Mouse (Mus musculus): Measurements from ENCODE around the gene Usp4.
A peak's percentile ranks its signal among the peaks of the same experiment; 100 is the strongest.

The Usp4 gene

GRCm38 (mm10) chr9:108341801-108342200 lies 5.9 kb upstream of the Usp4 start:
- DNase-seq (ENCODE audit: low read depth, low spot score) = peak; percentile 81

DNA sequence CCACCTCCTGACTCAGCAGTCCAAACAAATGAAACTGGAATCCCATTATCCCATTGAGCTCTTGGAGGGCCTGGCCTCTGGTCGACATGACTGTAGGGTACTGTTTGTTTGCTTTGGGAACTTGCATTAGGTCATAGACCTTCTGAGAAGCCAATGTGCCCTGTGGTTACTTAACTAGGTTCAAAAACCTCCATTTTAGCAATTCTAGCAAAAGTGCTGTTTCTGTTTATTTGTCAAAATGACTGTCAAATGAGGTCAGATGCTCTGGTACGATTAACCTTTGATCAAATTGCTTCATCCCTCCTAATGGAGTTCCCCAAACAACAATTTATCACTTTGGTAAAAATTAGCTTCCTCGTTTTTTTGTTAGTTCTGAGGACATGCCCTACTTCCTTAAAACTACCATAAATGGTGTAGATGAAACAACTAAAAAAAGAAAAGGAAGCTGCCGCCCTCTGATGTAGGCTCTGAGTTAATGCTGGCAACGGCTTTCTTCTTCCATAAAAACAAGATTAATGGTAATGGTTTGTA lies 5.3 kb upstream of the Usp4 start:
- DNase-seq (ENCODE audit: low read depth, low spot score) = peak; percentile 70

DNA sequence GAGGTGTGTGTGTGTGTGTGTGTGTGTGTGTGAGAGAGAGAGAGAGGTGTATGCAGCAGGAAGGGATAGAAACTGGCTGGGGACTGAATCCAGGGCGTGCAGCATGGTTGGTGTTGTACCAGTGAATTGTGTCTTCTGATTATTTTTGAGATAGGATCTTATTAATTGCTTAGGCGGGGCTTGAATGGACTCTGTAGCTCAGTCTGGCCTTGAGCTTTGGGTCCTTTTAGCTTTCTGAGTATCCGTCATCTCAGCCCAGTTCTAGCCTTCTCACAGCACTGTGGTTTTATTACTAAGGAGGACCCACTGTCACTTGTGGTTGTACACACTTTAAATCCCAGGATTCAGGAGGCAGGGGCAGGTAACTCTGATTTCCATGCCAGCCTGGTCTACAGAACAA lies 4.3 kb upstream of the Usp4 start:
- DNase-seq (ENCODE audit: low read depth, low spot score) = no peak

DNA sequence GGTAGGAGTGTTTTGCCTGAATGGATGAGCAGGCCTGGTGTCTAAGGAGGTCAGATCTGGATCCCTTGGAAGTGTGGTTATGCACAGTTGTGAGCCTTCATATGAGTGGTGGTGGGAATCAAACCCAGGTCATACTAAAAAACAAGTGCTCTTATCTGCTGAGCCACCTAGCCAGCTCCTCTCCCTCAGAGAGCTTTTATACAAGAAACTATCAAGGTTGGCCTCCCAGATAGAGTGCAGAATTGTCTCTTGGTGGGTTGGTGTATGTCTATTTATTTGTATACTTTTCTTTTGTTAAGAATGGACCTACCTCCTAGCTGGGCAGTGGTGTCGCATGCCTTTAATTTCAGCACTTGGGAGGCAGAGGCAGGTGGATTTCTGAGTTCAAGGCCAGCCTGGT lies 3.8 kb upstream of the Usp4 start:
- DNase-seq (ENCODE audit: low read depth, low spot score) = no peak

- DNase-seq (ENCODE audit: low read depth, low spot score) = no peak
Measured at GRCm38 (mm10) chr9:108344471-108344870, 3.2 kb upstream of the Usp4 start.

DNA sequence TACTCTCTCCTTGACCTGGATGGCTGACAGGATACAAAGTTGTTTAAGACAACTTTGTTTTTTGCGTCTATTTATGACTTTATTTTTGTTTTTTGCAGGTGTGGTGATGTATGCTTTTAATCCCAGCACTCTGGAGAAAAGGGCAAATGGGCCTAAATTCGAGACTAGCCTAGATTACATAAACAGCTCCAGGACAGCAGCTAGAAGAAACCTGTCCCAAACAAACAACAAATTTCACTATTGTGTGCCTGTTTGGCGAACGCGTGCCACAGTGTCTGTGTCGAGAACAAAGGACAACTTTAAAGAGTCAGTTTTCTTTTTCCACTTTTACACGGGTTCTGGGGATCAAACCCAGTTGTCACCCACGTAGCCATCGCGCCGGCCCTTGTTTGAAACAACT lies 629 bp upstream of the Usp4 start:
- no peak for DNase-seq (ENCODE audit: low read depth, low spot score)

GRCm38 (mm10) chr9:108348290-108348680 lies 632 bp downstream of the Usp4 start:
- DNase-seq (ENCODE audit: low read depth, low spot score) = no peak

GRCm38 (mm10) chr9:108349727-108350126 lies 2.1 kb downstream of the Usp4 start:
- no peak for DNase-seq (ENCODE audit: low read depth, low spot score)

GRCm38 (mm10) chr9:108378234-108378633 lies 30.6 kb downstream of the Usp4 start:
- DNase-seq (ENCODE audit: low read depth, low spot score) = no peak

GRCm38 (mm10) chr9:108378736-108379135 lies 31.1 kb downstream of the Usp4 start:
- DNase-seq (ENCODE audit: low read depth, low spot score) = no peak

DNA sequence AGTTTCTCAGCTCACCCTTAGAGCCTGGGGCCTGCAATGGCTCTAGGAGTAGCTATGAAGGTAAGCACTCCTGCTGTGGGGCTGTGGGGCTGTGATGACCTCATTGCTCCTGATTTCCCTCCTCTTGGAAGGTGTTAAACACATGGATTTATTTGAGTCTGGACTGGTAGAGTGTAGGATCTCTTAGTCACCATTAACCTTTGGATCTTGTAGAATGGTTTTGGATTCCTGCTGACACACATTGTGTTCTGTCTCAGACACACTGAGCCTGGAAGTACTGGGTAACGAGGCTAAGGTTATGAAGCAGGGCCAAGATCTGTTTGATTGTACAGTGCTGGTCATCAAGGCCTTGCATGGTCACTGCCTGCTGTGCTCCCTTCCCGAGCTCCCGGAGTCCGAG lies 31.6 kb downstream of the Usp4 start:
- no peak for DNase-seq (ENCODE audit: low read depth, low spot score)

DNA sequence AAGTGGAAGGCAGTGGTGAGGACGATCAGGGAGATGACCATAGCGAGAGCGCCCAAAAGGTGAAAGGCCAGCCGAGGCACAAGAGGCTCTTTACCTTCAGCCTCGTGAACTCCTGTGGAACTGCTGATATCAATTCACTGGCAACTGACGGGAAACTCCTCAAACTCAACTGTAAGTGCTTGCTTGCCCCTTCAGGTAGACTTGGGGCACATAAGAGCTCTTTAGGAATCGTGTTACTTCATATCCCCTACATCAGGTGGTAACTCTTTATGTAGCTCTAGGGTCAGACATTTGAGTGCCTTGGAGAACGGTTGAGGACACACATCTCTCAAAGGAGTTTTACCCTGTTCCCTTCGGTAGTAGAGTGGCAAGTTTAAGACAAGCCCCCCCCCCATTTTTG lies 33.7 kb downstream of the Usp4 start:
- DNase-seq (ENCODE audit: low read depth, low spot score) = no peak

GRCm38 (mm10) chr9:108385006-108385405 lies 37.4 kb downstream of the Usp4 start:
- no peak for DNase-seq (ENCODE audit: low read depth, low spot score)

DNA sequence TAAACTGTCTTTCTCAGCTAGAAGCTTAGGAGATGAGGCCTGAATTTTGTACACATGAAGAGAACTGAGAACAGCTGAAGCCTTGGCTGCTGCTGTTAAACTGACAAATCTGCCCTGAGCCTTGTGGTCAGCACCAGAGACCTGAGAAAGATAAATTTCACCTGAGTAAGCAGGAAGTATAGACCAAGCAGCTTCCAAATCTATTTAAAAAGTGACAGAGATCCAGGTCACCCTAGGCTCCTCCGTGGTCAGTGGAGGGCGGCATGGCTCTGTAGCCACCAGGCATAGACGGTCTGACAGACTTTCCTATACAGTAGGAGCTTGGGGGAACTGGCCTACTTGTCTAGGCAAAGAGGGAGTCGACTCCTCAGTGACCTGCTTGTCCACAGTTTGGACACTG lies 39.2 kb downstream of the Usp4 start:
- DNase-seq (ENCODE audit: low read depth, low spot score) = no peak

GRCm38 (mm10) chr9:108388601-108389000 lies 40.9 kb downstream of the Usp4 start:
- no peak for DNase-seq (ENCODE audit: low read depth, low spot score)

GRCm38 (mm10) chr9:108389220-108389619 lies 41.6 kb downstream of the Usp4 start:
- DNase-seq (ENCODE audit: low read depth, low spot score) = no peak

GRCm38 (mm10) chr9:108392676-108393075 lies 45.0 kb downstream of the Usp4 start, which contains the start of gene 1700102P08Rik:
1700102P08Rik (plus strand) TSS chr9:108392805.
- no peak for DNase-seq (ENCODE audit: low read depth, low spot score)

- DNase-seq (ENCODE audit: low read depth, low spot score) = no peak
Measured at GRCm38 (mm10) chr9:108394191-108394590, 46.5 kb downstream of the Usp4 start.

DNA sequence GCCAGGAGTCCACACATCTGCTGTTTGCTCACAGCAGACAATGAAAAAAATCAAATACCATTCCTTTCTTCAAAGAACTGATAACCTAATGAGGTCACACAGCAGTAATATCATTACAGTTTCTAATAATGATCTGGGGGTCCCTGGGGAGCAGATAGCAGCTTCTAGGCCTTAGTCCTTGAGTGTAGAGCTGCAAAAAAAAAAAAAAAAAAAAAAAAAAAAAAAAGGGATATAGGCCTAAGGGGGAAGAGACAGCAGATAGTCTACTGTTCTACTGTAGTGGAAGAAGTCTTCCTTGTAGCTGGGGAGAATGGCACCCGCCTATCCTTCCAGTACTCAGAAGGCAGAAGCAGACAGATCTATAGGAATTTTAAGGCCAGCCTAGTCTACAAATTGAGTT lies 47.8 kb downstream of the Usp4 start:
- no peak for DNase-seq (ENCODE audit: low read depth, low spot score)

GRCm38 (mm10) chr9:108398324-108398723 lies 50.7 kb downstream of the Usp4 start:
- no peak for DNase-seq (ENCODE audit: low read depth, low spot score)

GRCm38 (mm10) chr9:108401186-108401960 lies 53.7 kb downstream of the Usp4 start:
- DNase-seq (ENCODE audit: low read depth, low spot score) = no peak

GRCm38 (mm10) chr9:108403081-108403480 lies 55.4 kb downstream of the Usp4 start:
- DNase-seq (ENCODE audit: low read depth, low spot score) = no peak

DNA sequence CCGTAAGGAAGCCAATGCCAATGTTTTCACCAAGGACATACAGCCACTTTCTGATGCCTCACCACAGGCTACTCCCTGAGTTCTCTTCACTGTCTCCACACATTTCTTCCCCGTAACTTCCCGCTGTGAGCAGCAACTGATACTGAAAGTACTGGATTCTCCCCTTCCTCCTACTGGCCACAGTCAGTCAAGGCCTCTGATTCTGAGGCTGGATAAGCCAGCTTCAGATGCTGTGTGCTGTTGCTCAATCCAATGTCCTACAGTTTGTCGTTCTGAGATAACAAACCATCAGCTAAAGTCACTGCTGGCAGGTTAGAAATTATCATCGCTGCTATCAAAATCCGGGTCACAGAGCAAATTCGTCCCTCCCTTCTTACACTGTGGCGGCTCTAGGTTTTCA lies 56.8 kb downstream of the Usp4 start:
- DNase-seq (ENCODE audit: low read depth, low spot score) = no peak

DNA sequence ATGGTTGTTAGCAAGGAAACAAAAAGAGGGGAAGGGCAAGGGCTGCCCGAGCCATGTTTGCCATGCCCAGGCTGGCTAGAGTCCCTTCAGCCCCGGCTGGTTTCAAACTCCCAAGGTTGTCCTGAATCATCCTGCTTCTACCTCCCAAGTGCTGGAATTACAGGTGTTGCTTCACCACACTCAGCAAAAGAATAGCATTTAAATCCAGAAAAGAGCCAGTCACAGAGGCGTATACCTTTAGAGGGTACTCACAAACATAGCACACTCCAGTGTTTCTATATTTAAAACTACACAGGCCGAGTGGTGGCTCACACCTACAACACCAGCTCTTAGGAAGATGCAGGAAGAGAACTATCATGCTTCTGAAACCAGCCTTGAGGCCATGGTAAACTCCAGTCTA lies 61.9 kb downstream of the Usp4 start:
- no peak for DNase-seq (ENCODE audit: low read depth, low spot score)

Data from 3T3-L1 (cell line).